Mouse (Mus musculus): Measurements from ENCODE around the gene Thtpa. TPM values are rescaled to one million over a fixed set of nuclear protein-coding genes. Genes with fewer than 3 reads are reported as not detected.

The Thtpa gene
- polyA plus RNA-seq, 1 experiment = 13.8 TPM

DNA sequence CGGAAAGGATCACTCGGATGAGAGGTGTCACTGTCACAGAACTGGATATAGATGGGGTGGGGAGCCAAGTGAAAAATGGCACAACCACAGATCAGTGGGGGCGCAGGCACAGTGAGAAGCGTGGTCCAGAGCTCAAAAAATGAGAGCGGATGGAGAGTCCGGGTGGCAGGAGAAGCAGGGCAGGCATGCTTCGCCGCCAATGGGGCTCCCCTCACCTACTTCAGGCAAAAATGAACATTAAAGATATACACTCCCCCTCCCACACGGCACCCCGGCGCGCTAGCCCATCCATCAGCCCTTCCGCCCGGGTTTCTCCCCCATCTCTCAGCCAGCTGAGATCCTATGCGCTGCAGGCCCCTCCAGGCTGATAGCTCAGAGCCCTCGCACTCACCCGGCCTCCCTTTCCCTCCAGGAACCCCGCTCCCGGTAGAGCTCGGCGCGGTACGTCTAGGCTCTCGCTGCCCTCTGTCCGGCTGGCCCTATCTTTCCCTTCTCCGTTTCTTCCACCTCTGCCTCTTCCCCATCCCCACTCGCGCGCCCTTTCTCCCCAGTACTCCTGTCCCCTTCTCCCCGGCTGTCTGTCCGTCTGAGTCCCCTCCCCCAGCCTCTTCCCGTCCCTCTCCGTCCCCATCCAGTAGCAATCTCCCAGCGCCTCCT lies 3.2 kb upstream of the Thtpa start:
- TF ChIP-seq POLR2A (IDR thresholded peaks at IDR 0.05; ENCODE audit: borderline replicate concordance, insufficient read depth, low read length) (no peak), CTCF (IDR thresholded peaks at IDR 0.05; ENCODE audit: borderline replicate concordance, insufficient read depth, low read depth, low read length) (no peak)
- peak in 1 of 2 experiments; percentile 67 for DNase-seq
- Histone ChIP-seq H3K4me3 (replicated peaks; ENCODE audit: insufficient read depth, low read depth, low read length) (peak overlapping the region; percentile 91), H3K27ac (ENCODE audit: insufficient read depth, low read length) (peak overlapping the region; percentile 97), H3K4me1 (ENCODE audit: control insufficient read depth, insufficient read depth, low read length) (peaks cover 21% of the 10 kb centered on the region), H3K27me3 (ENCODE audit: control insufficient read depth, insufficient read depth, low read length) (no peaks in the 10 kb centered on the region)
- WGBS = 2% methylated on average over 34 of the region's 34 CpGs

DNA sequence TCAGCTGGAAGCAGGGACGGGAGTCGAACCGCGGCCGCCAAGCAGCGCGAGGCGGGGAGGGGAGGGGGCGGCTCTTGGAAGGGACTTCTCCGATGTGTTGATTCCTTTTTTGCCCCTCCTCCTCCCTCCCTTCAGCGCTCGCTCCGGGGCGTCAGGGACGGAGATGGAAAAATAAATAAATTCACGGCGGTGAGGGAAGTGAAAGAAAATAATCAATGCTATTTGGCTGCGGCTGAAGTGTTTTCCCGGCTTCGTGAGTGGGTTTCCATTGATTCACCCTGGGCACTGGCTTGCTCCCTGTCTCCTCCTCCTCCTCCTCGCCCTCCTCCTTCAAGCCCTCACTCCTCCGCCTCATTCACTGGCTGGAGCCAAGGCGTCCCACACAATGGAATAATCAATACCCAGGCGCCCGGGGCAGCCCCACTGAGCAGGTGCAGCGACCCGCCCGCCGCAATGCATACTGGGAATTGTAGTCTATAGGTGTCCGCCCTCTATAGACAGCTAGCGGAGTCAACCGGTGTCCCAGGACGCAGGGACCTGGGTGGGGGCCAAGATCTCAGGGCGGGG lies 2.5 kb upstream of the Thtpa start, which contains the start of gene Zfhx2:
Zfhx2 (minus strand) TSS at position 314 of the 567 bp plus-strand sequence.
- H3K4me1 ChIP-seq (ENCODE audit: control insufficient read depth, insufficient read depth, low read length) = peaks cover 26% of the 10 kb centered on the region
- peak within 1 kb of the TSS; percentile 91 for H3K4me3 ChIP-seq (replicated peaks; ENCODE audit: insufficient read depth, low read depth, low read length)
- WGBS = 1% methylated on average over 34 of the region's 34 CpGs
- peak; percentile 77 for TF ChIP-seq POLR2A (IDR thresholded peaks at IDR 0.05; ENCODE audit: borderline replicate concordance, insufficient read depth, low read length)
- peak; percentile 9; the same call in 1 of the 2 replicates for TF ChIP-seq CTCF (IDR thresholded peaks at IDR 0.05; ENCODE audit: borderline replicate concordance, insufficient read depth, low read depth, low read length)
- H3K27me3 ChIP-seq (ENCODE audit: control insufficient read depth, insufficient read depth, low read length) = no peaks in the 10 kb centered on the region
- DNase-seq = peak; percentile 95 to 98
- H3K27ac ChIP-seq (ENCODE audit: insufficient read depth, low read length) = peak within 1 kb of the TSS; percentile 97

DNA sequence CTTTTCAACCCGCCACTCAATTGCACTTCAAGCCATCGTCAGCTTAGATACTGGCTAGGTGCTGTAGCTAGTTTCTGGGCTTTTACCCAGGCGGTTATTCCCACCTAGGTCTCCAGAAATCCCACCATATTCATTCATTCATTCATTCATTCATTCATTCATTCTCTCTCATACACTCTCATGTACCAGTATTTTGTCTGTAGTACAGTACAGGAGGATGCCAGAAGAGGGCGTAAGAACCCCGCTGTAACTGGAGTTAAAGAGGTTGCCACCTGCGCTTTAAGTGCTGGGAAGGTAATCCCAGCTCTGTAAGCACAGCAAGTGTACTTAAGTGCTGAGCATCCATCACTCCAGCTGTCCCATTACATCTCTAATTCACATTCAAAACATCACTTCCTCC lies 657 bp upstream of the Thtpa start:
- H3K27ac ChIP-seq (ENCODE audit: insufficient read depth, low read length) = no peak overlapping the region
- TF ChIP-seq POLR2A (IDR thresholded peaks at IDR 0.05; ENCODE audit: borderline replicate concordance, insufficient read depth, low read length) (no peak), CTCF (IDR thresholded peaks at IDR 0.05; ENCODE audit: borderline replicate concordance, insufficient read depth, low read depth, low read length) (no peak)
- no peak for DNase-seq
- 49% methylated on average over 6 of the region's 6 CpGs for WGBS
- H3K27me3 ChIP-seq (ENCODE audit: control insufficient read depth, insufficient read depth, low read length) = no peaks in the 10 kb centered on the region
- peaks cover 25% of the 10 kb centered on the region for H3K4me1 ChIP-seq (ENCODE audit: control insufficient read depth, insufficient read depth, low read length)
- H3K4me3 ChIP-seq (replicated peaks; ENCODE audit: insufficient read depth, low read depth, low read length) = no peak overlapping the region

DNA sequence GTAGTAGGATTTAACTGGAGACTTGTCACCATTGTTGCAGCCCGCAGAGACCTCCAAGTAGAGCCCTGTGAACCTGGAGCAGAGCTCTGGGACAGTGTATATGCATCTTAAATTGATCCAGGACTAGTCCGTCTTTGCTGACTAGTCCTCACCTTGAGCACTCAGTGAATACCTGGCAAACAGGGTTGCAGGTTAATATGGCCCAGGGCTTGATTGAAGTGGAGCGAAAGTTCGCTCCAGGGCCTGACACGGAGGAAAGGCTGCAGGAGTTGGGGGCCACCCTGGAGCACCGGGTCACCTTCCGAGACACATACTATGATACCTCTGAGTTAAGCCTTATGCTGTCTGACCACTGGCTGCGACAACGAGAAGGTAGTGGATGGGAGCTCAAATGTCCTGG lies 679 bp downstream of the Thtpa start:
- H3K4me3 ChIP-seq (replicated peaks; ENCODE audit: insufficient read depth, low read depth, low read length) = peak overlapping the region; percentile 100

DNA sequence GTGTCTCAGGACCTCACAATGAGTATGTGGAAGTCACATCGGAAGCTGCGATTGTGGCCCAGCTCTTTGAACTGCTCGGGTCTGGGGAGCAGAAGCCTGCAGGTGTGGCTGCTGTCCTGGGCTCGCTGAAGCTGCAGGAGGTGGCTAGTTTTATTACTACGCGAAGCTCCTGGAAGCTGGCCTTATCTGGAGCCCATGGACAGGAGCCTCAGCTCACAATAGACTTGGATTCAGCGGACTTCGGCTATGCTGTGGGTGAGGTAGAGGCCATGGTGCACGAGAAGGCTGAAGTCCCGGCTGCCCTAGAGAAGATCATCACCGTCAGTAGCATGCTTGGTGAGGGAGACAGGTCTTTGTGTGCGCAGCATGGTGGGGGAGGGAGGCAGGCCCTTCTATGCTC lies 1.1 kb downstream of the Thtpa start:
- peak overlapping the region; percentile 100 for H3K4me3 ChIP-seq (replicated peaks; ENCODE audit: insufficient read depth, low read depth, low read length)
- H3K27me3 ChIP-seq (ENCODE audit: control insufficient read depth, insufficient read depth, low read length) = no peaks in the 10 kb centered on the region
- 60% methylated on average over 12 of the region's 12 CpGs for WGBS
- peak overlapping the region; percentile 99 for H3K27ac ChIP-seq (ENCODE audit: insufficient read depth, low read length)
- TF ChIP-seq POLR2A (IDR thresholded peaks at IDR 0.05; ENCODE audit: borderline replicate concordance, insufficient read depth, low read length) (no peak), CTCF (IDR thresholded peaks at IDR 0.05; ENCODE audit: borderline replicate concordance, insufficient read depth, low read depth, low read length) (no peak)
- DNase-seq = no peak
- H3K4me1 ChIP-seq (ENCODE audit: control insufficient read depth, insufficient read depth, low read length) = peaks cover 18% of the 10 kb centered on the region

More for the DNA sequence above, 679 bp downstream of the Thtpa start:
- H3K27me3 ChIP-seq (ENCODE audit: control insufficient read depth, insufficient read depth, low read length) = no peaks in the 10 kb centered on the region
- peaks cover 18% of the 10 kb centered on the region for H3K4me1 ChIP-seq (ENCODE audit: control insufficient read depth, insufficient read depth, low read length)
- peak overlapping the region; percentile 99 for H3K27ac ChIP-seq (ENCODE audit: insufficient read depth, low read length)
- TF ChIP-seq CTCF (IDR thresholded peaks at IDR 0.05; ENCODE audit: borderline replicate concordance, insufficient read depth, low read depth, low read length) (no peak), POLR2A (IDR thresholded peaks at IDR 0.05; ENCODE audit: borderline replicate concordance, insufficient read depth, low read length) (no peak)
- WGBS = 49% methylated on average over 9 of the region's 9 CpGs
- DNase-seq = no peak

DNA sequence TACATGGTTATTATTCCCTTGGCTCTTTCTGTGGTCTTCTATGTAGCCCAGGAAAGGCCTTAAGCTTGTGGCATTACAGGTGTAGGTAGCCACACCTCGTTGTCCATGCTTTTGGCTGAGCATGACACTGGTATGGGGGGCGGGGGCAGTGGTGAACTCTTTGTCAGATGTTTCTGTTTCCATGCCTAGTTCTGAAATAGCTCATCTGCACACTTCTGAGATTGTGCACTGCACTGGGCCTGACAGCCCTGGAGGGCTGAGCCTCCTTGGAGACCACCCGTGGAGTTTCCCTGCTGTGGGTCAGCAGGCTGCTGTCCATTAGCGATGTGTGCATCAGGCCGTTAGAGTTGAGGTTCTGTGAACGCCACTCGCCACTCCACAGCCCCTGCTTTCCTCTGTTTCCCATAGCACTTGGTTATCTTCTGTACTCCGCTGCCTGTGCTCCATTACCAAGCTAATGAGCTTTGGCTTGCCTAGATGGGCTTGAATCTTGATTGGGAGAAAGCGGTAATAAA lies 2.0 kb downstream of the Thtpa start:
- TF ChIP-seq POLR2A (IDR thresholded peaks at IDR 0.05; ENCODE audit: borderline replicate concordance, insufficient read depth, low read length) (no peak), CTCF (IDR thresholded peaks at IDR 0.05; ENCODE audit: borderline replicate concordance, insufficient read depth, low read depth, low read length) (no peak)
- Histone ChIP-seq H3K4me3 (replicated peaks; ENCODE audit: insufficient read depth, low read depth, low read length) (no peak overlapping the region), H3K4me1 (ENCODE audit: control insufficient read depth, insufficient read depth, low read length) (peaks cover 14% of the 10 kb centered on the region), H3K27me3 (ENCODE audit: control insufficient read depth, insufficient read depth, low read length) (no peaks in the 10 kb centered on the region), H3K27ac (ENCODE audit: insufficient read depth, low read length) (no peak overlapping the region)
- DNase-seq = no peak
- 46% methylated on average over 9 of the region's 9 CpGs for WGBS

DNA sequence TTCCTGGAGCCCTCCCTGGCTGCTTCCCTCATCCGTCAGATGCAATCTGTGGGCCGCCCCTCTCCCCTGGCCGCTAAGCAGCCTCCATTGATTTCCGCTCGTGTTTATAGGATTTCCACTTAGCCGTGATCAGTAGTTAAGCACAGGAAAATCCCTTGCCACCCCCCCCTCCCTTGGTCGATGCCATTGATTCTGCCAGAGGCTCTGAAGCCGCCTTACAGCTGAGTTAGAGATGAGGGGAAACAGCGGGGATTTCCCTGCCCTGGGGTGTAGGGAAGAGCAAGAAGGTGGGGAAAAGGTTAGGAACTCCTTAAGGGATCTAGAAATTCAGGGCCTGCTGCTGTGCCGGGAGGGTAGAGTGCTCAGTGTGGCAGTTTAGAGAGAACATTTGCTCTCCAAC lies 3.1 kb downstream of the Thtpa start:
- Histone ChIP-seq H3K27ac (ENCODE audit: insufficient read depth, low read length) (no peak overlapping the region), H3K4me3 (replicated peaks; ENCODE audit: insufficient read depth, low read depth, low read length) (no peak overlapping the region), H3K4me1 (ENCODE audit: control insufficient read depth, insufficient read depth, low read length) (peaks cover 20% of the 10 kb centered on the region), H3K27me3 (ENCODE audit: control insufficient read depth, insufficient read depth, low read length) (no peaks in the 10 kb centered on the region)
- 73% methylated on average over 10 of the region's 10 CpGs for WGBS
- DNase-seq = no peak
- TF ChIP-seq CTCF (IDR thresholded peaks at IDR 0.05; ENCODE audit: borderline replicate concordance, insufficient read depth, low read depth, low read length) (no peak), POLR2A (IDR thresholded peaks at IDR 0.05; ENCODE audit: borderline replicate concordance, insufficient read depth, low read length) (no peak)

DNA sequence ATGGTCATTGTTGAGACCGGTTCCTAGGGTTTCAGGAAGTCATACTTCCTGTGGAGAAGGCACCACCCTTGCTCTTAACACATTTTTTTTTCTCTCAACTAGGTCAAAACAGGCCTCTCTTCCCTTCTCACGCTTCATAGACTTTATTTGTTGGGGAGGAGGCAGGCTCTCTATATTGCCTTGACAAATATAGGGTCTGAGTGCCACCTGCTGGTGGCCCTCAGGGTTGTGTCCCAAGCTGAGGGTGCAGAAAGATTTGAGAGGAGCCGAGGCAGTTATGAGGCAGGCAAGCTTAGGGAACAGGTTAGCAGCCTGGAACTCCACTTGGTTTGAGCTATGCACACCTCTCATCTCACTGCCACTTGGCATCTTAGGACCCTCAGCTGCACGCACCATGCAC lies 3.5 kb downstream of the Thtpa start:
- Histone ChIP-seq H3K4me1 (ENCODE audit: control insufficient read depth, insufficient read depth, low read length) (peaks cover 22% of the 10 kb centered on the region), H3K4me3 (replicated peaks; ENCODE audit: insufficient read depth, low read depth, low read length) (no peak overlapping the region), H3K27ac (ENCODE audit: insufficient read depth, low read length) (no peak overlapping the region), H3K27me3 (ENCODE audit: control insufficient read depth, insufficient read depth, low read length) (no peaks in the 10 kb centered on the region)
- TF ChIP-seq POLR2A (IDR thresholded peaks at IDR 0.05; ENCODE audit: borderline replicate concordance, insufficient read depth, low read length) (no peak), CTCF (IDR thresholded peaks at IDR 0.05; ENCODE audit: borderline replicate concordance, insufficient read depth, low read depth, low read length) (peak; percentile 66; the same call in 1 of the 2 replicates)
- DNase-seq = peak in 1 of 2 experiments; percentile 48
- WGBS = 63% methylated on average over 4 of the region's 4 CpGs
